Comparison of ENCODE assay signal across 24 mouse cellular contexts in genomic region chr9:36883569-36883968, GRCm38 (mm10).
"Had no signal": no experiment of that assay in that cellular context is flagged by ENCODE, and none has a peak within 500 bp of the region (broad histone marks: within the 10 kb centered on the region; RNA-seq: fewer than 3 reads in every experiment).

No protein-coding gene starts in this region.

- H3K27ac ChIP-seq: heart, embryonic 10.5 days; hindbrain, postnatal 0 days; kidney, embryonic 15.5 days; kidney, postnatal 0 days; limb, embryonic 10.5 days; limb, embryonic 12.5 days; liver, embryonic 13.5 days; liver, embryonic 15.5 days had no signal

- DNase-seq: gastrocnemius, postnatal 14 days; gastrocnemius, postnatal 36 days; heart, adult 18-20 months; heart, postnatal 10 days; heart, postnatal 36 days; kidney, adult 11 months; kidney, adult 2 months; kidney, adult 9 months; kidney, postnatal 14 days; kidney, postnatal 36 days; liver; liver, embryonic 13.5 days had no signal

- H3K9ac ChIP-seq: heart, embryonic 12.5 days; hindbrain, embryonic 13.5 days; hindbrain, embryonic 15.5 days; kidney, embryonic 15.5 days; limb, embryonic 12.5 days; liver, embryonic 13.5 days; liver, embryonic 15.5 days had no signal

- H3K4me2 ChIP-seq: heart, embryonic 12.5 days; hindbrain, embryonic 13.5 days; hindbrain, embryonic 15.5 days; kidney, embryonic 15.5 days; limb, embryonic 12.5 days; liver, embryonic 11.5 days; liver, embryonic 13.5 days; liver, embryonic 15.5 days had no signal

- ATAC-seq: hindbrain, postnatal 0 days; intestine, embryonic 16.5 days had no signal

- H3K27me3 ChIP-seq: heart, embryonic 12.5 days; hindbrain, embryonic 13.5 days; hindbrain, embryonic 15.5 days; kidney, embryonic 15.5 days; liver, embryonic 13.5 days; liver, embryonic 15.5 days had no signal

- H3K9me3 ChIP-seq: heart, embryonic 10.5 days; heart, embryonic 12.5 days; hindbrain, embryonic 13.5 days; hindbrain, embryonic 15.5 days; kidney, embryonic 15.5 days; limb, embryonic 10.5 days; limb, embryonic 12.5 days; liver, embryonic 13.5 days; liver, embryonic 15.5 days had no signal

- H3K4me3 ChIP-seq: heart, embryonic 10.5 days; heart, embryonic 12.5 days; hindbrain, embryonic 13.5 days; hindbrain, embryonic 15.5 days; kidney, embryonic 15.5 days; limb, embryonic 10.5 days; limb, embryonic 12.5 days; liver, embryonic 13.5 days; liver, embryonic 15.5 days had no signal

- H3K4me1 ChIP-seq: heart, embryonic 12.5 days; kidney, embryonic 15.5 days; limb, embryonic 10.5 days; limb, embryonic 12.5 days; liver, embryonic 13.5 days; liver, embryonic 15.5 days had no signal

- H3K36me3 ChIP-seq: heart, embryonic 10.5 days; heart, embryonic 12.5 days; kidney, embryonic 15.5 days; limb, embryonic 10.5 days; limb, embryonic 12.5 days; liver, embryonic 13.5 days; liver, embryonic 15.5 days had no signal
